Mouse (Mus musculus) testis, adult 2 months (tissue): ENCODE results near the gene Prl7c1. TPM values are rescaled to one million over a fixed set of nuclear protein-coding genes. Genes with fewer than 3 reads are reported as not detected.
"Not testable (repeated sequence)": the region's sequence is repeated elsewhere in the genome, so short reads cannot be mapped to it uniquely, and the experiment has no call there.

Experiments used
- H3K27ac ChIP-seq: fragments of 200-500 bp; 2 replicates; pipeline ENCODE4 v1.5.1; 2012; ENCODE audit warnings: low read depth, low read length; ENCODE audit not compliant: control insufficient read depth, insufficient read depth
- H3K27me3 ChIP-seq: fragments of 200-500 bp; 2 replicates; pipeline ENCODE4 v1.6.1; 2012; ENCODE audit warnings: mild to moderate bottlenecking, low read length, moderate library complexity; ENCODE audit not compliant: control insufficient read depth, insufficient read depth
- H3K36me3 ChIP-seq: fragments of 200-500 bp; 2 replicates; pipeline ENCODE4 v1.6.1; 2012; ENCODE audit warnings: mild to moderate bottlenecking, low read length; ENCODE audit not compliant: control insufficient read depth, insufficient read depth
- H3K4me1 ChIP-seq: fragments of 200-500 bp; 2 replicates; pipeline ENCODE4 v1.6.1; 2012; ENCODE audit warnings: low read length; ENCODE audit not compliant: control insufficient read depth, insufficient read depth
- H3K4me3 ChIP-seq: fragments of 200-500 bp; 2 replicates; pipeline ENCODE4 v1.5.1; 2012; ENCODE audit warnings: low read depth, mild to moderate bottlenecking, low read length, moderate library complexity, mixed read lengths; ENCODE audit not compliant: control insufficient read depth
- CTCF ChIP-seq: fragments of 200-500 bp; IDR thresholded peaks from 2 replicates; pipeline ENCODE4 v1.5.1; 2012; ENCODE audit warnings: low read depth, mild to moderate bottlenecking, inconsistent platforms, low read length, moderate library complexity; ENCODE audit not compliant: control insufficient read depth, insufficient read depth, insufficient replicate concordance
- POLR2A ChIP-seq: fragments of 200-500 bp; IDR thresholded peaks from 2 replicates; pipeline ENCODE4 v1.6.1; 2012; ENCODE audit warnings: low read depth, mild to moderate bottlenecking, inconsistent platforms, low read length, moderate library complexity; ENCODE audit not compliant: control insufficient read depth
- polyA plus RNA-seq: library from polyadenylated mRNA; depleted of rRNA; stranded (reverse); fragments of >200 nt; gene quantifications from 2 replicates; pipeline ENCODE4 v1.2.3, GENCODE M21; 2012; rRNA removed

Prl7c1 gene
- not detected in 2 replicates for polyA plus RNA-seq

DNA sequence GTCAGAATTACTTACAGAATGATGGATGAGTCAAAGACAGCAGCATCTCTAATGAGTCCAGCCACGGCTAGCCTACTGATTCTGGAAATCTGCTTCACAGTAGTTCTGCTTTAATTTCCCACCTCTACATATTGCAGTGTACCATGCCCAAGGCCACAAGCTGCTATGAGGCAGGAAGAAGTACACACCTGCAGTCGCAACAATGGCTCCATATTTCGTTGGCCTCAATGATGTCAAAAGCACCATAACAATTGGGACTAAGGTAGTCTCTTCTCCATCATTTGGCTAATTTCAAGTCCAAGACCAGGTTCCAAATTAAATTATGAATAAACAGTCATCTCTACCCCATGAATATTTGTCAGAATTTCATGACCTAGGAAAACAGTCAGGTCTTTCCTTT lies at the start of gene Prl7c1:
Gene Prl7c1, minus strand, starts transcription at position 101 of the 400 bp plus-strand sequence.
- H3K27me3 ChIP-seq, H3K4me1 ChIP-seq, H3K36me3 ChIP-seq, H3K27ac ChIP-seq, H3K4me3 ChIP-seq: not testable (repeated sequence)

DNA sequence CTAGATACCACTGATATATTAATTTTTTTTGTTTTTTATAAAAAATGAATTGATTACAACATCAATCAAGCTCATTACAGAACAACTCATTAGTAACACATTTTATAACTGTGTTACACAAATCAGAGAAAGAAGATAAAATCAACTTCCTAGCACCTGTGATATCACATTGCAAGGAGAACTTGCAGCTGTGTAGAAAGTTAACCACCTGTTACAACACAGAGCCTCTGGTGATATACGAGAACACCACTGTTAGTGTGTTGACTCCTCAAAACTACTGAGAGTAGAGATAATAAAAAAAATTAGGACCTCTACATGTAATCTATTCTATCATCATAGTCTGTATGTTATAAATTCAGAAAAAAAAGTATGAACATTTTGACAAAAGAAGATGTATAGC lies 22.2 kb upstream of the Prl7c1 start:
- no peaks in the 10 kb centered on the region for H3K27me3 ChIP-seq
- H3K36me3 ChIP-seq = no peaks in the 10 kb centered on the region
- H3K4me1 ChIP-seq = no peaks in the 10 kb centered on the region
- H3K27ac ChIP-seq = no peak overlapping the region
- H3K4me3 ChIP-seq = no peak overlapping the region
- TF ChIP-seq POLR2A (no peak), CTCF (no peak)

DNA sequence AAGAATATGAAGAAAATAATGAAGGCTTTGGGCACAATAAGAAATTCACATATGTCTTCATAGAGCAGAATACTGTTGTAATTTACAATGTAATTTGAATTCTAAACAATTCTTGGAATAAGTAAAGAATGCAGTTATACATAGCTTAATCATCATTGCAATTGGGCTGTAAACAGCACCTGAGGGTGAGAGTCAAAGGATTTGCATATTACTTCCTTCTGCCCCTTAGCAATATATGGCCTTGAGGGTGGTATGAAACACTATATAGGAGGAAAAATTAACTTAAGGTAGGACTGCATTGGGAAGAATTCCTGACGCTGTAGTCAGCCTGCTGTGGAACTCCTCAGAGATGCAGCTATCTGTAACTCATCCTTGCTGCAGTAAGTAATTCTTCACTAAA lies 20.8 kb upstream of the Prl7c1 start, which contains the start of gene Prl2a1:
Gene Prl2a1, plus strand, starts transcription at position 301 of the 400 bp plus-strand sequence.
- TF ChIP-seq CTCF (no peak), POLR2A (no peak)

DNA sequence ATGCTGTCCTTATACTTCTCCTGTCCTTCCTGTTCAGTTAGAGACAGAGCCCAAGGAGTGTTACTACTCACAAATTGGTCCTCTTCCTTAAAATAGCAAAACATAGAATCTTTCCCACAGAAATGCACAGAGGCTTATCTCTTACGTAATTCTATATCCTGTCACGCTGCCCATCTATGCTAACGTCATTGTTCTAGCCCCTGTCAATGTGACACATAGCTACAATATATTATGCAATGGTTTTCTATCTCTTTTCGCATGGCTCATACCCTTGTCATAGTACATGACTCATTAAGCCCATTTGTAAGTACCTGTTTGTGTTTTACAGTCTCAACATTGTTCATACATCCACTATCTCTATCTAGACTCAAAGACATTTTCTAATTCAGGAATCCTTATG lies 18.7 kb upstream of the Prl7c1 start:
- Histone ChIP-seq H3K27ac (no peak overlapping the region), H3K4me1 (no peaks in the 10 kb centered on the region), H3K36me3 (no peaks in the 10 kb centered on the region), H3K4me3 (no peak overlapping the region), H3K27me3 (no peaks in the 10 kb centered on the region)
- TF ChIP-seq POLR2A (no peak), CTCF (no peak)

More for the DNA sequence above, 20.8 kb upstream of the Prl7c1 start, which contains the start of gene Prl2a1:
- Histone ChIP-seq H3K4me3 (no peak within 1 kb of the TSS), H3K27me3 (no peaks in the 10 kb centered on the region), H3K36me3 (no peaks in the 10 kb centered on the region), H3K4me1 (no peaks in the 10 kb centered on the region), H3K27ac (no peak within 1 kb of the TSS)

DNA sequence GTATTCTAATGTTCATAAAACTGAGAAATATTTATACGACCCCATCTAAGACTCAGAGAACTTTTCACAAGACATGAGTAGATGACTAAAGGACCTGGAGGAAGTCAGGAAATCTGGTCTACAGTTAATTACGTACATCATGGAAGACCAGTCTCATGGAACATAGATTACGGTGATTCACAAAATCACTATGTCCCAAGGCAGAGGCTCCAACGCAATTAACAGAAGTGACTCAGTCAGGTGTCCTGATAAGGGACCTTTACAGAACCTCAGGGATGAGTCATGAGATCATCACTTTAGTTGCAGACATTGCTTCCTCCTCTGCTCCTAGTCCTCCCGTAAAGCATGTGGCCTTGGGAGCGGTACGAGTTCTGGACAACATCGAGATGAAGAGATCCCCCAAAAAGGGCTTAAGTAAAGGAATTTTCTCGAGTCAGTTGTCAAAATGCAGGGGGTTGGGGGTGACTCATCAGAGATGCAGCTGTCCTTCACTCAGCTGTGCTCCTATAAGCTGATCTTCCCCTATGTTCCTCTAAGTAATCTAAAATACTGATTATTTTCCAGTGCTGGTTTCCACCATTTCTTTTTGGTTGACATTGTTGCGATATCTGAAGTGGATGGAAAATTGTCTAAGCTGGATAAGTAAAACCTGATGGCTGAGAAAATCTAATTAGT lies 46.0 kb downstream of the Prl7c1 start:
- Histone ChIP-seq H3K27me3 (no peaks in the 10 kb centered on the region), H3K27ac (no peak overlapping the region), H3K4me1 (no peaks in the 10 kb centered on the region), H3K36me3 (no peaks in the 10 kb centered on the region), H3K4me3 (no peak overlapping the region)
- TF ChIP-seq POLR2A (no peak), CTCF (no peak)

DNA sequence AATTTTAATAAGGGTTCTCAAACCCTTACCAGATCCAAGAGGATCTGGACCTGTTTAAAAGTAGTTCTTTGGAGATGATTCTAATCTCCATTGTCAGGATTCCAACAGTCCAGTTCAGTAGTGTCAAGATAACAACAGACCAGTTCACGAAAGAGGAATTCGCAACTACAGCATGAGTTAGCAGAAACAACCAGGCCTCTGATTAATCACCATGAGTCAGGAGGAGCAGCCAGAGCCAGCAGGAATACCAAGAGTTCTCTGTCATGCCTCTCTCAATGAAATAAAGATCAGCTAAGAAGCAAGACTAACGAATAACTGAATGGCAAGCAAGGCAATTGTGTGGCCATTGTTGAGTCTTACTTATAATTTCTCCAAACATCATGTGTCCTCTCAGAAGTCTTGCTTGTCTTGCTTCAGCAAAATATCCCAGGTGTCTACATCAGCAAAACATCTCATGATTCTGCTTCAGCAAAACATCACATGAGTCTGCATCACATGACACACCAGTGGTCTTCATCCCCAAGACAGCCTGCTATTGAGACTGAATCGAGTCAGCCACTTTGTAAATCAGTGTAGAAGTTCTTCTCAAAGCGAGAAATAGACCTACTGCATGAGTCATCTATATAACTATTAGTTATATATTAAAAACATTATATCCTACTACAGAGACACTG lies 50.2 kb downstream of the Prl7c1 start:
- H3K27ac ChIP-seq, H3K4me1 ChIP-seq, H3K36me3 ChIP-seq, H3K4me3 ChIP-seq, H3K27me3 ChIP-seq: not testable (repeated sequence)

DNA sequence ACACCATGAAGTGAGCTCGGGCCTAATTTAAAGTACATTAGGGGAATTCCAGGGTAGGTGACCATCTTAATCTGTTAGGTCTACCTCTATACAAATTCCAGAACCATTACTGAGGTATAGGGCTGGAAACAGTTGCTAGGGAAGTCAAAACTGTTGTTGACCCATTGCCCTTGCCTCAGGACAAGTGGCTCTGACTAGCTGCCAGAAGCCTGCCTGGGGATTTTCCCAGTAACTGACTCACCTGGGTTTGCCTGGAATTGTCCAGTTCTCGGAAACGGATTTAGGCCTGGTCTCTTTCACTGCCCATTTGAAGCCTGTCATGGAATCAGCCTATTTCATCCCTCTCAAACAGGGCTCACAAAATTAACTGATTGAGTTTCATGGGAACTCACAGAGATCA lies 55.5 kb downstream of the Prl7c1 start:
- H3K4me3 ChIP-seq, H3K4me1 ChIP-seq, H3K27me3 ChIP-seq, H3K27ac ChIP-seq, H3K36me3 ChIP-seq: not testable (repeated sequence)

Other genes starting within 250 kb of the Prl7c1 start
- not detected in 2 replicates for gene Prl8a9, start 216.2 kb downstream of the Prl7c1 start, polyA plus RNA-seq
- gene Prl8a1, start 198.6 kb downstream of the Prl7c1 start, polyA plus RNA-seq = not detected in 2 replicates
- not detected in 2 replicates for gene Prl7b1, start 170.2 kb downstream of the Prl7c1 start, polyA plus RNA-seq
- not detected in 2 replicates for gene Prl7a1, start 138.3 kb downstream of the Prl7c1 start, polyA plus RNA-seq
- gene Prl7a2, start 112.8 kb downstream of the Prl7c1 start, polyA plus RNA-seq = not detected in 2 replicates
- not detected in 2 replicates for gene Prl7d1, start 64.1 kb downstream of the Prl7c1 start, polyA plus RNA-seq
- gene Prl2a1, start 20.9 kb upstream of the Prl7c1 start, polyA plus RNA-seq = not detected in 2 replicates
- not detected in 2 replicates for gene Prl2c1, start 68.5 kb upstream of the Prl7c1 start, polyA plus RNA-seq
- not detected in 2 replicates for gene Prl4a1, start 235.4 kb upstream of the Prl7c1 start, polyA plus RNA-seq